Mouse (Mus musculus): Measurements from ENCODE around the gene Pitpna.

DNA sequence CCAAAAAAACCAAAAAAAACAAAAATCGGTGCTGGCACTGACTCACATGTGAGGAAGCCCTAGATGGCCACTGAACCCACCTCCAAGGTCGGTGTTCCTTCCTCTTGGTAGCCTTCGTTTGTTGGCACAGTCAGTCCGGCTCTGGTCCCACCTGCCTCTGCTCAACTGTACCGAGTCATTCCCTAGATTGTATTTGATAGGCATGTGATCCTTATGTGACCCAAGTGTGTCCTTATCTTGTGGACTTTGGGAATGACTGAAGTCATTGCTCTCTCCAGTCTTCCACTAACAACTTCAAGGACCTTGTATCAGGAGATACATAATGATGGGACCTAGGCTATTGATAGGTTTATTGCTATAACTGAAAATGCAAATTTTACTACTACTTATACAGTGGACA lies 16.9 kb downstream of the Pitpna start:
- no peak for TF ChIP-seq CTCF (IDR thresholded peaks at IDR 0.05; ENCODE audit: extremely low read depth, insufficient read depth, low read length)
- TF ChIP-seq POLR2A (IDR thresholded peaks at IDR 0.05; ENCODE audit: extremely low read depth, insufficient read depth, low read length) = no peak

Data from cortical plate, adult 2 months (tissue).